Mouse (Mus musculus): ENCODE data around the gene Slc25a35.

GRCm38 (mm10) chr11:68953903-68954302 is 14.0 kb upstream of the Slc25a35 start:
- TF ChIP-seq CTCF (IDR thresholded peaks at IDR 0.05; ENCODE audit: control insufficient read depth, insufficient read depth, low read length) (no peak), POLR2A (IDR thresholded peaks at IDR 0.05; ENCODE audit: borderline replicate concordance, control insufficient read depth, low read depth, low read length) (no peak)

All from bone marrow, adult 2 months (tissue).